Mouse (Mus musculus) frontal cortex, adult 2 months (tissue): ENCODE measurements at regions not wholly inside any gene's neighbourhood (a gene's known extent, or its start where the extent isn't known, plus 50 kb on each side); places are given as distances from the start of the nearest gene placed in this dataset.
A peak's percentile ranks its signal among the peaks of the same experiment; 100 is the strongest.

Experiments used
- DNase-seq, 2 experiments: peaks; one replicate each; pipeline ENCODE4 v3.0.0; 2022; ENCODE audit warnings: low spot score in 1 of 2; ENCODE audit errors: extremely low spot score in 1 of 2

DNA sequence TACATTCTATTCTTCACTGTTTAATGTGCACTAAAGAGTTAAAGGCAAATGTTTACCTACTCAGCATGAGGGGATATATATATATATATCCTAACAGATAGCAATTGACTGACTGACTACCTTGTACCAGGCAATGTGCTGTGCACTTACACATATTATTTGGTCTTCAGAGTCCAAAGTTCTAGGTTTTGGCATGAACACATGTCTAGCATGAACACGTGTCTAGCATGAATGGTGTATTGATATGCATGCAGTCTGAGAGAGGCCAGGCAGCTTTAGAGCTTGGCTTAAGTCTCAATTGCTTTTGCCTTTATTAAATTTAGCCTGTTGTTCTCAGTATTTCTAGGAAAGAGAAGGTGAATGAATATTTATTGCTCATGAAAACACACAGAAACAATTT is 161.4 kb downstream of the Btg1 start:
- DNase-seq: no peak

DNA sequence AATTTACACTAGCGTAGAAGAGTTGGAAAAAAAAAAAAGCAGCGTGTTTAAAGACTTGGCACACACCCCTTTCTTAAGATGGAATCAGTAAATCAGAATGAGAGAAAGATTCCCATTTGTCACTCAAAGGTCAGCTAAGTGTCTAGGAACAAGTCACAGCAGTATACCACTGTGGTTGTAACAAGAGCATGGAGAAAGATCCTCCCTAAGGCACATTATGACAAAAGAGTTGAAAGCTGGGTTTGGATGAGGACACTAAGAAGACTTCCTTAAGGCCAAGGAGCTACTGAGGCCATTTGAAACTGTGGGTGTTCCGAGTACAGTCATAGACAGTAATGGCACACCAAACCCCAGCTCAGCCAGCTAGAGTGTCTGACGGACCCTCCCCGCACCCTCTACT is 167.2 kb downstream of the Btg1 start:
- no peak for DNase-seq

DNA sequence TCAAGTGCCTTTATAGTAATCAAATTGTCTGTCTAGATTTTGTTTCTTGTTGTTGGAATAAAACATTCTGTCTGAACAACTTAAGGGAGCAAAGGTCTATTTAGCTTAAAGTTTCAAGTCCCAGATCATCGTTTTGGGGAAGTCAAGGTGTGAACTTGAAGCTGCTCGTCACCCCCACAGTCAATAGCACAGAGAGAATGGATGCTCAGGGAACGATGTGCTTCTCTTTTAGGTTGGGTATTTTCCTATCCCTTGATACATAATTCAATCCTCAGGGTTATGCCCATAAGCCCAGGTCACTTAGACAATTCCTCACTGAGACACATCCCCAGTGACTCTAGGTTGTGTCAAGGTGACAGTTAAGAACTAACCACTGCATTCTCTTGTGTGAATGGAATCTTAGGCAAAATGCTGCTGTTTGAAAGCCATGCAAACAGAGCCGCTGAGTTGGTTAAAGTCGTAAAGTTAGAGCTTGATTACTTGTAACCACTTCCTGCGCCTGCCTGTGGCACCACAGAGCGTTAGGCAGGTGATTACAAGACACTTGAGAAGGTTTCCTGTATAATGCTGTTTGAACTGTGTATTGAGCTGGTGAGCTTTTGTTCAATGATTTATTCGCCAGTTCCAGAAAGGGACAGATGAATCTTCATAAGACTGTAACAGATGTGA is 170.2 kb downstream of the Btg1 start:
- no peak for DNase-seq

DNA sequence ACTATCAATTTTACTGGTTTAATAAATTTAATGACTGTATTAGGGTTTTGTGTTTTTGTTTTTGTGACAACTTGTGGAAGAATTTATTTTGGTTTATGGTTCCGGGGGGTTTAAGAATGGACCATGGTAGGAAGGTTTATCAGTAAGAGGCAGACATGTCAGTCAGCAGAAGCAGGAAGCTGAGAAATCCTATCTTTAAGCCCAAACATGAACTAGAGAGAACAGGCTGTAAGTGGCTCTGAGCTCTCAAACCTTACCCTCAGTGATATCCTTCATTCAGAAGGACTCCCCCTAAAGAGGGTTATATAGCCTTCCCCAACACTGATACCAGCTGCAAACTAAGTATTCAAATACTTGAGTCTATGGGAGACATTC is 170.8 kb downstream of the Btg1 start:
- DNase-seq: no peak

- DNase-seq: no peak
Observed at GRCm38 (mm10) chr10:96788352-96789016, 171.7 kb downstream of the Btg1 start.

DNA sequence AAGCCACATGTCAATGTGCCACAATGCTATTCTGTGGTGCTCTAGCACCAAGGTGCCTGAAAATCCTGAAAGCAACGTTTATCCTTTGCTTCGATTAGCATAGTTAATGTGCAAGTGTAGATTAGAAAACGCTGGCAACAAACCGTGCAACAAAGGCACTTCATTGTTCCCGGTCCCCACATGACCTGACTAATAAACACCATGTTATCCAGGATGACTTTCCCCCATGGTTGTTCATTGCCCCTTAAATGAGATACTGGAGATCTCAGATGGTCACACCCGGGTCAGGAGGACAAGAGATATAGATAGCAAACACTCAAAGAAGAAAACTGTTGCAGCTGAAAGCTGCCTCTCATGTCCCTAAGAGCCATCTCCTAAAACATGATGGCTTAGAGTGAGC is 180.3 kb downstream of the Btg1 start:
- no peak for DNase-seq

DNA sequence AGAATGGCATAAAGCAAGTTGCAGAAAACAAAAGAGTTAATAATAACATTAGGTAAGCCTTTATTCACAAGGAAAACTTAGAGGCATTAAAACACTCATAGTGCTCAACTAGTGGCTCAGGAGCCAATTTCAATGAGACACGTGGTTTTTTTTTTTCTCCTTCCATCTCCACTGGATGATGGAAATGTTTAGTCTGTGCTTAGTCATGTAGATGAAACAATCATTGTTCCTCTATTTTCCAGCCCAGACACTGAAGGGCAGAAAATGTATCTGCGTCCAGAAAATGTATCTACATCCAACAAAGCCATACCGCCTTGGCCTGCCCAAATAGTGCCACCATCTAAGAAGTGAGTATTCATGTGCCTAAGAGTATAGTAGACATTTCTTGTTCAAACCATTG is 184.0 kb downstream of the Btg1 start:
- no peak for DNase-seq

DNA sequence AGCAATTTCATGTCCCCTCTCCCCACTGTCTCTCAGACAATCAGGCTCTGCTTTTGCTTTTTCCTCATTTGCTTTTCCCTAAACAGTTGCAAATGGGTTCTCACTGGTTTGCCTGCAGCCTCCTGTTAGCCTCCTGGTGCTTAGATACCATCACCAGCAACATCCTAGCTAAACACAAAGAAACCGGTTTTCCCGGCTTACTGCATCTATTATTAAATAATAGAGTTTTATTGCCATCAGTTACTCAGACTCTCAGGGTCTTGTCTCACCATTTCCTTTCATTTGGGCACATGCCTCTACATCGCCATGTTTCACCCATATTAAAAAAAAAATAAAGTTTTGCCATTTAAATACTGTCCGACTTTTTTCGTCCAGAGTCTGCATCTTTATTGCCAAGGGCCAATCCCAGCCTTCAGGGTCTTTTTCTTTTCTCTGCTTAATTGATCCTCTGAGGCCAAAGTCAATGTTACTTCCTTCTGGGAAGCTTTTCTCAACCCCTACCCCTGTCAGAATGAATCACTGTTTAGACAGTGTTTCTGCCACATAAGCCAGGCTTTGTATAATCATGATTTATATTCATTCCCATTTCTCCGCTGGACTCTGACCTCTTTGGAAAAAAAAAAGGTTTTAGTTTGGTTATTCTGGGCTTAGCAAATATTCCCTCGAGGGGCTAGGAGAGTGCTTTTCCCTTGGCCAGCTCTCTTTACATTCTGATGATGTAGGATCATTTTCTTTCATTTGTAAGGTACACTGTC is 187.4 kb downstream of the Btg1 start:
- no peak for DNase-seq

- no peak for DNase-seq
Observed at GRCm38 (mm10) chr10:96806579-96806978, 189.8 kb downstream of the Btg1 start.

- no peak for DNase-seq
Observed at GRCm38 (mm10) chr10:96821852-96822251, 205.0 kb downstream of the Btg1 start.

GRCm38 (mm10) chr10:96822344-96823335 is 205.8 kb downstream of the Btg1 start:
- peak in 1 of 2 experiments; percentile 2 for DNase-seq

GRCm38 (mm10) chr10:96826234-96826788 is 209.5 kb downstream of the Btg1 start:
- no peak for DNase-seq

GRCm38 (mm10) chr10:96827971-96828370 is 211.2 kb downstream of the Btg1 start:
- no peak for DNase-seq

DNA sequence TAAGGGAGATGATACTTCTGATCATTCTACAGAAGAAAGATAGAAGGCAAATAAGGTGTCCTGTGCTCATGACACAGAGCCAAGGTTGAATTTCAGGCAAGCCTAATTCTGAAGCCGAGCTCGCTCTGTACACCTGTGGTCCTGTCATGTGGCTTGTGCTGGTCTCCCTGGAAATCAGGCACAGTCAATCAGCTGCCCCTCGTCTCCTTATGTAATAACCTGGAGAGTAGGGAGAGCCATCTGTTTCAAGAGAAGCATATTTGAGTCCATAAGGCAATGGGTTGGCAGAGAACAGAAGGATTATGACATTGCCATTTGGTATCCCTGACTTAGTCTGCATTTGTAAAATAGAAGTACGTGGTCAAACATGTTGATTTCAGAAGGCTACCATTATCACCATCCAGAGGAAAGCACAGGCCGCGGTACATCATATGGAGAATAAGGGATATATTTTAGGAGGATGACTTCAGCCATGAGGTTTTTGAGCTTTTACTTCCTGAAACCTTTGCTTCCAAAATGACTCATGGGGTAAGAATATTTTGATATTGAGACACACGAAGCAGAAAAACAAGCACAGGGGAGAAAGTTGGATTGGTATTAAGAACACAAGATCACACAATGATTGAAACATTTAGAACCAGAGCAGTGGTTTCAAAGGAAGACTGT is 211.9 kb downstream of the Btg1 start:
- DNase-seq: no peak

- no peak for DNase-seq
Observed at GRCm38 (mm10) chr10:96831071-96831470, 214.3 kb downstream of the Btg1 start.

DNA sequence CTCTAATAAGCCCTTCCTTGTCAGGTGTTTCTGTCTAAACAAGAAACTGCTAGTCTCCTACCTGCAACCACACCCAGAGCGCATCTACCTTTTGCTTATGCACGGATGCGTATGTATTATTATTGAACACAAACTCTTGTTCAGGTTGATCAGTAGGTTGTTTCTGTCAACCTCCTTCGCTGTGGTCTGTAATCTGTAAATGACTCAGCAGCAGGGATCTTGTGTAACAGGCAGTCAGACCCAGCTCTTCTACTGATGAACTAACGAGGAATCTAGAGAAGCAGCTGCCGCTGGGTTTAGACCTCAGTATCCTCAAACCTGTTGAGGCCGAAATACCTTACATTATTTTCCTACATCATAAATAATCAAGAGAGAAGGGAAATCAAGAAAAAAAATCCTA is 220.4 kb downstream of the Btg1 start:
- no peak for DNase-seq

DNA sequence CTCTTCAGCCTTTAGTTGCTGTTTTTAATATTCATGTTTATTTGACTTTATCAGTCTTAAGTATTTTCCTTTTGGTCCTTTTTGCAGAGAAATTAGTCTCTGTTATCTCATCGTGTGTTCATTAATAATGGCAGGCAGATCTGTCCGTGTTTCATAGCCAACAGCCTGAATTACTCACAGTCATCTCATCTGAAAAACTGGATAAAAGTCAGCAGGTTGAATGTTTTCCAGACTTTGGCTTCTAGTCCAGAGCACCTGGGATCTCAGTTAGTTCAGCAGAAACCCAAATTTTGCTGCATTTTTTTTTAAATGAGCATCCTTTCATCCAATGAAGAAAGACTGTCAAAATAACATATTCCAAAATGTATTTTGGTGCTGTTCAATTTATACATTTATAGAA is 224.3 kb downstream of the Btg1 start:
- no peak for DNase-seq

DNA sequence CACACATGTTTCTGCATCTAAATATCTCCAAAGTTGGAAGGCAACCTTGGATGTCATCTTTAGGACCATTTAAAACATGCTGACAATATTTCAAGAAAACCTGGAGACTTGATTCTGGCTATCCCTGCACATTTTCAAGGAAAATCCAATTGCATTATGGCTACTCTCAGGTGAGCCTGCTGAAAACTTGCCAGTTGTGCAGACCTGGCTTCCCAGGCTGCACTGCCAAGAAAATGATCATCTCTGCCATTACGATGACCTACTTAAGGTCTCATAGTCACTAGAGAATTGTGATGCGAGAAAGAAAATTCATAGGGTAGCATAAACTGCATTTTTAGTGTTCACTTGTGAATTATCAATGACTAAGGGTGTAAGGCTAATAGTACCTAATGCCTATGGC is 225.2 kb downstream of the Btg1 start:
- DNase-seq: no peak

- DNase-seq: no peak
Observed at GRCm38 (mm10) chr10:96845906-96846305, 229.1 kb downstream of the Btg1 start.

DNA sequence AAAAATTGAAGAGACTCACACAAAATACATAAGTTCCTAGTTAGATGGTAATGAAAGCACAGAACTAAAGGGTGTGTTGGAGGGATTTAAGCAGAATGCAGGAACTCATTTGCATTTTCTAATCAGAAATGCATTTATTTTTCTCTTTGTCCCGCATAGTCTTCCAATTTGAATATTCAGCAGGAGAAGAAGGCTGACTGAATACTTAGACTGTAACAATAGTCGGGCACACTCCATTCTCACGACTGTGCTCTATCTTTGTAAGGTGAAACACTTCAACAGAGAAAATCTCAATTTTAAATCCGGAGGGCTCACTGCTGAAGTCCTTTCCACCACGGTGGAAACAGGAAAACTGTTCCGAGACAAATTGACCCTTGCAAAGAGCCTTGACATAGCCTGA is 230.2 kb downstream of the Btg1 start:
- no peak for DNase-seq
